Mouse (Mus musculus): ENCODE measurements at regions not wholly inside any gene's neighbourhood (a gene's known extent, or its start where the extent isn't known, plus 50 kb on each side); places are given as distances from the start of the nearest gene placed in this dataset.

- H3K36me3 ChIP-seq: no peaks in the 10 kb centered on the region
- H3K9me3 ChIP-seq: no peaks in the 10 kb centered on the region
- peaks cover 22% of the 10 kb centered on the region for H3K4me1 ChIP-seq (replicated peaks)
- peaks cover 3% of the 10 kb centered on the region; the same call in 1 of the 2 replicates for H3K27me3 ChIP-seq (ENCODE audit: insufficient read depth, poor library complexity, severe bottlenecking)
- H3K27ac ChIP-seq: no peak overlapping the region
- no peak for DNase-seq (ENCODE audit: low spot score)
- 62% methylated on average over 3 of the region's 3 CpGs for WGBS
- H3K4me3 ChIP-seq: no peak overlapping the region
These were observed 264.6 kb downstream of the Gm45692 start for GRCm38 (mm10) chr8:26383886-26384285.

- WGBS: 9% methylated on average over 3 of the region's 3 CpGs
- H3K36me3 ChIP-seq: no peaks in the 10 kb centered on the region
- H3K27me3 ChIP-seq (ENCODE audit: insufficient read depth, poor library complexity, severe bottlenecking): peaks cover 3% of the 10 kb centered on the region; the same call in 1 of the 2 replicates
- H3K9me3 ChIP-seq: no peaks in the 10 kb centered on the region
- DNase-seq (ENCODE audit: low spot score): peak; percentile 35
- H3K4me1 ChIP-seq (replicated peaks): peaks cover 22% of the 10 kb centered on the region
- no peak overlapping the region for H3K4me3 ChIP-seq
- H3K27ac ChIP-seq: peak overlapping the region; percentile 67; the same call in 1 of the 2 replicates
These were observed 265.1 kb downstream of the Gm45692 start for GRCm38 (mm10) chr8:26384305-26384993.

GRCm38 (mm10) chr8:26384994-26385345, 265.6 kb downstream of the Gm45692 start:
- Histone ChIP-seq H3K4me1 (replicated peaks) (peaks cover 22% of the 10 kb centered on the region), H3K27me3 (ENCODE audit: insufficient read depth, poor library complexity, severe bottlenecking) (peaks cover 3% of the 10 kb centered on the region; the same call in 1 of the 2 replicates), H3K4me3 (no peak overlapping the region), H3K9me3 (no peaks in the 10 kb centered on the region), H3K27ac (no peak overlapping the region), H3K36me3 (no peaks in the 10 kb centered on the region)
- DNase-seq (ENCODE audit: low spot score): no peak
- WGBS: 46% methylated on average over 6 of the region's 6 CpGs

DNA sequence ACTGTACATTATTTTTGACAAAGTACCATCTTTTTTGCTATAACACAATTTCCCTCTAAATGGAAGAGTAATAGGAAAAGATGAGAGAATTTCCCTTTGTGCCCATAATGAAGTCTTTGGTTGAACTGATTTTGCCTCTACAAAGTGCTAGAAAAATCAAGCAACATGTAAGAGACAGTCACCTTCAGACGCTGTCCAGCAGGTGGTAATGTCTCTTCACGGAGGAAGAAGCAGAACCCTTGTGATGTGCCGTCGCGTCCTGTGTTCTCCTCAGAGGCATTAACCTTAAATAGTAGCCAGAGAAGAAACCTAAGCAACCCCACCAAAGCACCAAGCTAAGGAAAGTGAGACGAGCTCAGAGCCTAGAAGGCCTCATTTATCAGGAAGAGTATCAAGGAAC, 275.7 kb downstream of the Gm45692 start:
- peaks cover 8% of the 10 kb centered on the region; the same call in 1 of the 2 replicates for H3K9me3 ChIP-seq
- no peak overlapping the region for H3K27ac ChIP-seq
- no peaks in the 10 kb centered on the region for H3K4me1 ChIP-seq (replicated peaks)
- H3K4me3 ChIP-seq: no peak overlapping the region
- 86% methylated on average over 6 of the region's 6 CpGs for WGBS
- H3K36me3 ChIP-seq: no peaks in the 10 kb centered on the region
- no peaks in the 10 kb centered on the region for H3K27me3 ChIP-seq (ENCODE audit: insufficient read depth, poor library complexity, severe bottlenecking)
- no peak for DNase-seq (ENCODE audit: low spot score)

GRCm38 (mm10) chr8:26420002-26420401, 300.7 kb downstream of the Gm45692 start:
- no peaks in the 10 kb centered on the region for H3K27me3 ChIP-seq (ENCODE audit: insufficient read depth, poor library complexity, severe bottlenecking)
- H3K4me1 ChIP-seq (replicated peaks): 0 out of 2 replicates have a peak, but pooled peaks cover 2% of the 10 kb centered on the region
- H3K36me3 ChIP-seq: no peaks in the 10 kb centered on the region
- no peaks in the 10 kb centered on the region for H3K9me3 ChIP-seq
- 89% methylated on average over 6 of the region's 6 CpGs for WGBS
- no peak for DNase-seq (ENCODE audit: low spot score)
- no peak overlapping the region for H3K4me3 ChIP-seq
- peak overlapping the region; percentile 13; the same call in 1 of the 2 replicates for H3K27ac ChIP-seq

- 82% methylated on average over 10 of the region's 10 CpGs for WGBS
- no peak for DNase-seq (ENCODE audit: low spot score)
- Histone ChIP-seq H3K4me1 (replicated peaks) (0 out of 2 replicates have a peak, but pooled peaks cover 2% of the 10 kb centered on the region), H3K27ac (0 out of 2 replicates have a peak overlapping the region, but pooled peaks have one; percentile 13), H3K36me3 (no peaks in the 10 kb centered on the region), H3K9me3 (no peaks in the 10 kb centered on the region), H3K4me3 (no peak overlapping the region), H3K27me3 (ENCODE audit: insufficient read depth, poor library complexity, severe bottlenecking) (no peaks in the 10 kb centered on the region)
These were observed 301.2 kb downstream of the Gm45692 start for GRCm38 (mm10) chr8:26420536-26420935.

DNA sequence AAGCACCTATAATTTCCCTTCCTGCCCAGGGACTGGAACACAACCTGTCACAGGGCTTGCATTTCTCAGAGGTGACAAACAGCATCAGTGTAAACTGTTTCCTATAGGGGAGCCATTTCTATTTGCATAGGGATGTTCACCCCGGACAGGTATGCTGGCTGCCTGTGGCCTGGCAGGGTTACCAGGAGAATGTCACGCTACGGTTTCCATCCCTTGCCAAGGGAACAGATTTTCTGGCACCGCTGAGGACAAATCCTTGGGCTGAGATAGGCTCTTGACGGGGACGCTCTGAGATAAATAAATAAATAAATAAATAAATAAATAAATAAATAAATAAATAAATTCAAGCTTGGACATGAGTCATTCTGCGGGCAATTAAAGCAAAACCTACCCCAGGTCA, 308.0 kb downstream of the Gm45692 start:
- Histone ChIP-seq H3K27ac (no peak overlapping the region), H3K9me3 (no peaks in the 10 kb centered on the region), H3K4me1 (replicated peaks) (no peaks in the 10 kb centered on the region), H3K36me3 (no peaks in the 10 kb centered on the region), H3K4me3 (no peak overlapping the region), H3K27me3 (ENCODE audit: insufficient read depth, poor library complexity, severe bottlenecking) (no peaks in the 10 kb centered on the region)
- WGBS: 93% methylated on average over 7 of the region's 7 CpGs
- no peak for DNase-seq (ENCODE audit: low spot score)

- no peak for DNase-seq (ENCODE audit: low spot score)
- Histone ChIP-seq H3K4me1 (replicated peaks) (no peaks in the 10 kb centered on the region), H3K36me3 (no peaks in the 10 kb centered on the region), H3K4me3 (no peak overlapping the region), H3K27ac (no peak overlapping the region), H3K27me3 (ENCODE audit: insufficient read depth, poor library complexity, severe bottlenecking) (no peaks in the 10 kb centered on the region), H3K9me3 (no peaks in the 10 kb centered on the region)
- 90% methylated on average over 8 of the region's 8 CpGs for WGBS
These were observed 310.5 kb downstream of the Gm45692 start for GRCm38 (mm10) chr8:26429751-26430327.

DNA sequence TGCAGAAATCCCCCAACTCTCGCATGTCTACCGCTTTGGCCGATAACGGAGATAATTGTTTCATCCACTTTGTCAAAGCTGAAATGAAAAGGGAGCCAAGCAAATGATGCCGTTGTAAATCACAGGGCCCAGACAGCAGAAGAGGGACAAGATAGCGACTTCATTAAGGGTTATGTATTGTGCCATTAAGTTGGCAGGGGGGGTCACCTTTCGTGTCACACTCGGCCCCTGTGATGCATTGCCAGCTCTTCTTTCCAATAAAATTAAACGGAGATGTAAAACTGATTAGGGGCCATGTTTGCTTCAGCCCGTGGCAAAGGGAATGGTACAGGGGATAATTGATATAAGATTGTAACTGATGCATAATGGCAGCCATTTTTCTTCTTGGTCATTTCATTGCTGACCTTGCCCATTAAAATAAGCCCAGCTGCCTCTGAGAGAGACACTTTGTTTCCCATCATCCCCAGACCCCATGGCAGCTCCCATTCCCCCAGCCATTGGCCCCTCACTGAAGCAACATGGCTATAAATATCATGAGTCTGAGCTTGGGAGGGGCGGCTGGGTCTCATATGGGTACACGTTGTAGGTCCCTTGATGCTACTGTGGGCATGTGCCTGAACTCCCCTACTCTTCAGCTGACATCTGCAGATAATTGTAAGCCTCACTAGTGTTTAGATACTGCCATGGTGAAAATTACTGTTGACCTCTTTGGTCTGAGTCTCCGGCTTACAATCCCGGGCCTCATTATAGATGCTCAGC, 313.0 kb downstream of the Gm45692 start:
- WGBS: 93% methylated on average over 14 of the region's 14 CpGs
- Histone ChIP-seq H3K4me1 (replicated peaks) (peaks cover 2% of the 10 kb centered on the region; the same call in 1 of the 2 replicates), H3K27me3 (ENCODE audit: insufficient read depth, poor library complexity, severe bottlenecking) (no peaks in the 10 kb centered on the region), H3K36me3 (no peaks in the 10 kb centered on the region), H3K4me3 (no peak overlapping the region), H3K27ac (no peak overlapping the region), H3K9me3 (no peaks in the 10 kb centered on the region)
- DNase-seq (ENCODE audit: low spot score): no peak

DNA sequence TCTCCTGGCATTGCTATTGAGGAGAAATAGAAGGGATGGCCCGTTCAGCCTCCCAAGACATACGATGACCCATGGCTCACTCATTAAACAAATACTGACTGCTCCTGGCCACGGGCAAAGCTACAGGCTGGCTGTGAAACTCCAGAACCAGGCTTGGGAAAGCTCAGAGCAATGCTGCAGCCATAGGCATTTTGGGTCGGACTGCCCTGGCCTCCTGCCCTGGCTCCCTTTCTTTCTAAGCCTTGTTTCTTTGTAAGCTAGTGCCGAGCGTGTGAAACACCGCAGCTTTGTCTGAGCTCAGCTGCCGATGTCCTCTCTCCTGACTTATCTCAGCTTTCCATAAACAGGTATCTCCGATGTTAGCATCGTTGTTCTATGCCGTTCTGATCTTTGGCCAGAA, 316.9 kb downstream of the Gm45692 start:
- Histone ChIP-seq H3K4me1 (replicated peaks) (peaks cover 34% of the 10 kb centered on the region), H3K4me3 (no peak overlapping the region), H3K27ac (no peak overlapping the region), H3K27me3 (ENCODE audit: insufficient read depth, poor library complexity, severe bottlenecking) (no peaks in the 10 kb centered on the region), H3K36me3 (no peaks in the 10 kb centered on the region), H3K9me3 (no peaks in the 10 kb centered on the region)
- 91% methylated on average over 11 of the region's 11 CpGs for WGBS
- no peak for DNase-seq (ENCODE audit: low spot score)

GRCm38 (mm10) chr8:26437571-26437970, 318.2 kb downstream of the Gm45692 start:
- H3K4me1 ChIP-seq (replicated peaks): peaks cover 34% of the 10 kb centered on the region
- no peaks in the 10 kb centered on the region for H3K36me3 ChIP-seq
- no peak for DNase-seq (ENCODE audit: low spot score)
- H3K4me3 ChIP-seq: no peak overlapping the region
- 79% methylated on average over 3 of the region's 3 CpGs for WGBS
- no peaks in the 10 kb centered on the region for H3K9me3 ChIP-seq
- peak overlapping the region; percentile 75; the same call in 1 of the 2 replicates for H3K27ac ChIP-seq
- H3K27me3 ChIP-seq (ENCODE audit: insufficient read depth, poor library complexity, severe bottlenecking): no peaks in the 10 kb centered on the region

- no peaks in the 10 kb centered on the region for H3K9me3 ChIP-seq
- no peaks in the 10 kb centered on the region for H3K27me3 ChIP-seq (ENCODE audit: insufficient read depth, poor library complexity, severe bottlenecking)
- H3K4me3 ChIP-seq: peak overlapping the region; percentile 18
- WGBS: 71% methylated on average over 15 of the region's 15 CpGs
- peak overlapping the region; percentile 75 for H3K27ac ChIP-seq
- no peak for DNase-seq (ENCODE audit: low spot score)
- peaks cover 34% of the 10 kb centered on the region for H3K4me1 ChIP-seq (replicated peaks)
- H3K36me3 ChIP-seq: no peaks in the 10 kb centered on the region
These were observed 319.0 kb downstream of the Gm45692 start for GRCm38 (mm10) chr8:26438246-26438862.

All from hindbrain, embryonic 10.5 days (tissue).